Mouse (Mus musculus) kidney, adult 2 months (tissue): Measurements from ENCODE around the gene Olfr776.
"Not testable (repeated sequence)": the region's sequence is repeated elsewhere in the genome, so short reads cannot be mapped to it uniquely, and the experiment has no call there.

Source experiments
- CTCF ChIP-seq: fragments of 200-500 bp; conservative IDR thresholded peaks from 2 replicates; pipeline ENCODE4 v1.5.1; 2011; ENCODE audit warnings: low read depth, mild to moderate bottlenecking, control low read depth, low read length, moderate library complexity, mixed read lengths; ENCODE audit not compliant: insufficient read depth, insufficient read length
- POLR2A ChIP-seq: fragments of 200-500 bp; IDR thresholded peaks from one replicate; pipeline ENCODE4 v1.6.1; 2011; ENCODE audit warnings: low read depth, low read length, control low read depth

DNA sequence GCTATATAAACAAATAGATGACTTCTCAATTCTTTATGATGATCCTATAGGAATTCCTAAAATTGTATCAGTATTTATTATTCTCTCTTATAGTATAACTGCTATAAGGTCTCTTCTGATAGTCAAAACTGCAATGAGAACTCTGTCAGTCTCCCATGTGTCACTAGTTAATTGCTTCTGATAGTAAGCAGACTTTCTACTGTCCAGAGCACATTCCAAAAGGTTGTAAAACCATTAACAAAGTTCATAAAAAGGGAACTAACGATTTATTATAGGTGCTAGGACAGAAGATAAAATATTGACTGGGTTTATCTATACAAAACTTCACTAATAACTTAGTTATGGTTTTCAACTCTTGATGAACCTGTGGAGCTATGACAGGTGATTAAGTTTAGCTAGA, 54.0 kb downstream of the Olfr776 start:
- not testable (repeated sequence) for TF ChIP-seq CTCF, POLR2A
